Mouse (Mus musculus): ENCODE data around the gene Atp6v1f. TPM values are rescaled to one million over a fixed set of nuclear protein-coding genes. Genes with fewer than 3 reads are reported as not detected.

Gene Atp6v1f
- total RNA-seq (2021) = 100 to 1,000 TPM; 229 to 263 TPM

GRCm38 (mm10) chr6:29467583-29468354 lies at the start of gene Atp6v1f:
TSS of gene Atp6v1f (plus strand) at chr6:29467718.
- intact Hi-C loops (cut with DNase I) = no loop called here
- DNase-seq (ENCODE audit: low spot score in 2 of 2) = peak; percentile 89 to 91

GRCm38 (mm10) chr6:29420596-29420995 lies 46.9 kb upstream of the Atp6v1f start:
- intact Hi-C loops (cut with DNase I) = no loop called here

GRCm38 (mm10) chr6:29425118-29425517 lies 42.4 kb upstream of the Atp6v1f start:
- DNase-seq (ENCODE audit: low spot score in 2 of 2) = no peak
- intact Hi-C loops (cut with DNase I) = no loop called here

More at GRCm38 (mm10) chr6:29420596-29420995, 46.9 kb upstream of the Atp6v1f start:
- DNase-seq (ENCODE audit: low spot score in 2 of 2) = no peak

GRCm38 (mm10) chr6:29426331-29426730 lies 41.2 kb upstream of the Atp6v1f start:
- intact Hi-C loops (cut with DNase I) = no loop called here
- no peak for DNase-seq (ENCODE audit: low spot score in 2 of 2)

GRCm38 (mm10) chr6:29428171-29428570 lies 39.3 kb upstream of the Atp6v1f start:
- no peak for DNase-seq (ENCODE audit: low spot score in 2 of 2)
- intact Hi-C loops (cut with DNase I) = no loop called here

GRCm38 (mm10) chr6:29430681-29431420 lies 36.7 kb upstream of the Atp6v1f start:
- no peak for DNase-seq (ENCODE audit: low spot score in 2 of 2)
- intact Hi-C loops (cut with DNase I) = no loop called here

GRCm38 (mm10) chr6:29431473-29431872 lies 36.0 kb upstream of the Atp6v1f start:
- intact Hi-C loops (cut with DNase I) = no loop called here
- DNase-seq (ENCODE audit: low spot score in 2 of 2) = no peak

GRCm38 (mm10) chr6:29432156-29432555 lies 35.4 kb upstream of the Atp6v1f start:
- no peak for DNase-seq (ENCODE audit: low spot score in 2 of 2)
- intact Hi-C loops (cut with DNase I) = no loop called here

GRCm38 (mm10) chr6:29432676-29433037 lies 34.9 kb upstream of the Atp6v1f start:
- intact Hi-C loops (cut with DNase I) = no loop called here

GRCm38 (mm10) chr6:29433038-29433803 lies 34.3 kb upstream of the Atp6v1f start, which contains the start of gene Flnc:
TSS of gene Flnc (plus strand) at chr6:29433256.
- intact Hi-C loops (cut with DNase I) = no loop called here

More at GRCm38 (mm10) chr6:29432676-29433037, 34.9 kb upstream of the Atp6v1f start:
- DNase-seq (ENCODE audit: low spot score in 2 of 2) = no peak

GRCm38 (mm10) chr6:29433804-29434795 lies 33.4 kb upstream of the Atp6v1f start:
- intact Hi-C loops (cut with DNase I) = no loop called here
- DNase-seq (ENCODE audit: low spot score in 2 of 2) = no peak

More at GRCm38 (mm10) chr6:29433038-29433803, 34.3 kb upstream of the Atp6v1f start, which contains the start of gene Flnc:
- DNase-seq (ENCODE audit: low spot score in 2 of 2) = no peak

- intact Hi-C loops (cut with DNase I) = no loop called here
- no peak for DNase-seq (ENCODE audit: low spot score in 2 of 2)
Observed at GRCm38 (mm10) chr6:29434911-29435691, 32.4 kb upstream of the Atp6v1f start.

- intact Hi-C loops (cut with DNase I) = no loop called here
- DNase-seq (ENCODE audit: low spot score in 2 of 2) = no peak
Observed at GRCm38 (mm10) chr6:29435940-29436451, 31.5 kb upstream of the Atp6v1f start.

GRCm38 (mm10) chr6:29436461-29436934 lies 31.0 kb upstream of the Atp6v1f start:
- intact Hi-C loops (cut with DNase I) = no loop called here
- DNase-seq (ENCODE audit: low spot score in 2 of 2) = no peak

GRCm38 (mm10) chr6:29439251-29439650 lies 28.3 kb upstream of the Atp6v1f start:
- no peak for DNase-seq (ENCODE audit: low spot score in 2 of 2)
- intact Hi-C loops (cut with DNase I) = no loop called here

- intact Hi-C loops (cut with DNase I) = no loop called here
- no peak for DNase-seq (ENCODE audit: low spot score in 2 of 2)
Observed at GRCm38 (mm10) chr6:29439789-29440188, 27.7 kb upstream of the Atp6v1f start.

GRCm38 (mm10) chr6:29444773-29445172 lies 22.7 kb upstream of the Atp6v1f start:
- intact Hi-C loops (cut with DNase I) = no loop called here
- DNase-seq (ENCODE audit: low spot score in 2 of 2) = no peak

GRCm38 (mm10) chr6:29445354-29445753 lies 22.2 kb upstream of the Atp6v1f start:
- no peak for DNase-seq (ENCODE audit: low spot score in 2 of 2)
- intact Hi-C loops (cut with DNase I) = no loop called here

Data from left cerebral cortex, postnatal 36 days (tissue).